Mouse (Mus musculus) kidney, adult 2 months (tissue): ENCODE measurements at regions not wholly inside any gene's neighbourhood (a gene's known extent, or its start where the extent isn't known, plus 50 kb on each side); places are given as distances from the start of the nearest gene placed in this dataset.

Experiments
- DNase-seq: peaks from one replicate; pipeline ENCODE4 v3.0.0; 2021
- H3K27ac ChIP-seq: fragments of 200-500 bp; 2 replicates; pipeline ENCODE4 v1.5.1; 2012; ENCODE audit warnings: low read depth, low read length, control low read depth, inconsistent platforms; ENCODE audit not compliant: insufficient read depth
- H3K27me3 ChIP-seq: fragments of 200-500 bp; replicated peaks from 2 replicates; pipeline ENCODE4 v1.6.1; 2012; ENCODE audit warnings: mild to moderate bottlenecking, moderate library complexity, low read length, inconsistent platforms; ENCODE audit not compliant: control insufficient read depth, insufficient read depth
- H3K36me3 ChIP-seq: fragments of 200-500 bp; 2 replicates; pipeline ENCODE4 v1.6.1; 2012; ENCODE audit warnings: mild to moderate bottlenecking, moderate library complexity, low read length, inconsistent platforms; ENCODE audit not compliant: control insufficient read depth, insufficient read depth
- H3K4me1 ChIP-seq: fragments of 200-500 bp; 2 replicates; pipeline ENCODE4 v1.6.1; 2011; ENCODE audit warnings: low read length; ENCODE audit not compliant: control insufficient read depth, insufficient read depth
- H3K4me3 ChIP-seq: fragments of 200-500 bp; 2 replicates; pipeline ENCODE4 v1.5.1; 2011; ENCODE audit warnings: mild to moderate bottlenecking, low read depth, low read length, control low read depth; ENCODE audit not compliant: insufficient read depth
- CTCF ChIP-seq: fragments of 200-500 bp; conservative IDR thresholded peaks from 2 replicates; pipeline ENCODE4 v1.5.1; 2011; ENCODE audit warnings: low read depth, mild to moderate bottlenecking, control low read depth, low read length, moderate library complexity, mixed read lengths; ENCODE audit not compliant: insufficient read depth, insufficient read length
- POLR2A ChIP-seq: fragments of 200-500 bp; IDR thresholded peaks from one replicate; pipeline ENCODE4 v1.6.1; 2011; ENCODE audit warnings: low read depth, low read length, control low read depth
- WGBS: fragments of 180-500 bp; shearing (Covaris S2); methylation state at CpG from one replicate; pipeline ENCODE4 v1.1.7; 2018; 5-methylcytosine and 5-hydroxymethylcytosine counted together

DNA sequence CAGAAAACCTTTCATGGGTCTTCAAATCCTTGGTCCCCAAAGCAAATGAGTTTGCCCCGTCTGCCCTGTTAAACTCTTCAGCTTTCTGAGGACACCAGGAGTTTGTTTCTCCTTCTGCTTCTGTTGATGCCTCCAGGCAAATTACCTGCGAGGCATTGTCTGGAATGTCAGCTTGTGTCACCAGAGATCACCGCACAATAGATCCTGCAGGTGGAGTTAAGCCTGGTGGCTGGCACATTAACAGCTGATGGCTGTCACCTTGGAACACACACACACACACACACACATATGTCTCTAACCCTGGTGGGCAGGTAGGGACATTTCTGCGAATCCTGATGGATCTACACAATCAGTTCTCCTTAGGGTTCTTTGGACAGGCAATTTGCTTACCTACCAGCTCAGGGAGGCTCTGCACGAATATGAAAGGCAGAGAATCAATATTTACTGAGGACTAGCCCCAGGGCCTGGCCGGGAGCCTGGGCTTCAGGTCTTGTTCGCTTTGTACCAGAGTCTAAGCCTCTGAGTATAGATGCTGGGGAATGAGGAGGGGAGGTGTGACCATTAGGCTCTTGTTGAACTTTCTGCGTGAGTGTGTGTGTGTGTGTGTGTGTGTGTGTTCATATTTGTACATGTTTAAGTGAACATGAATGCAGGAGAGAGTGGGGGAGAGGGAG is 143.4 kb downstream of the Inhbb start:
- H3K27me3 ChIP-seq: no peaks in the 10 kb centered on the region
- WGBS: 89% methylated on average over 8 of the region's 8 CpGs
- no peaks in the 10 kb centered on the region for H3K4me1 ChIP-seq
- H3K27ac ChIP-seq: no peak overlapping the region
- H3K4me3 ChIP-seq: no peak overlapping the region
- DNase-seq: no peak
- H3K36me3 ChIP-seq: no peaks in the 10 kb centered on the region
- TF ChIP-seq POLR2A: no peak

GRCm38 (mm10) chr1:119277990-119278389 is 144.1 kb downstream of the Inhbb start:
- 75% methylated on average over 4 of the region's 4 CpGs for WGBS
- no peak for DNase-seq
- H3K36me3 ChIP-seq: no peaks in the 10 kb centered on the region
- H3K27ac ChIP-seq: no peak overlapping the region
- H3K4me1 ChIP-seq: no peaks in the 10 kb centered on the region
- no peak overlapping the region for H3K4me3 ChIP-seq
- TF ChIP-seq CTCF (no peak), POLR2A (no peak)
- no peaks in the 10 kb centered on the region for H3K27me3 ChIP-seq

DNA sequence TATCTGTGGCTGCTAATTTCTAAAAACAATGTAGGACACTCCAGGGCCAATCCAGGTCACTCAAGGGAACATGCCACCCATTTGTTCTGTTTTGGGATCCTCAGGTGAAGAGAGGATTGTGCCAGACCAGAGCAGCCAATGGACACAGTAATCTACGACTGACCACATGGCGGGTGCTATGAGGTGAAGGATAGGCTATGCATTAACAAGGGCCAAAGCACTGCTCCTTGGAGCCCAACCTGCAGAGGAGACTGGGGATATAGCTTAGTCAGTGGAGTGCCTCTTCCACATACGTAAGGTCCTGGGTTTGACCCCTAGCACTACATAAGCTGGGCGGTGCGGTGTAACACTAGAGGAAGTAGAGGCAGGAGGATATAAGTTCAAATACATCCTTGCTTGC is 156.0 kb downstream of the Inhbb start:
- no peaks in the 10 kb centered on the region for H3K36me3 ChIP-seq
- 90% methylated on average over 5 of the region's 5 CpGs for WGBS
- no peak for TF ChIP-seq POLR2A
- no peak for TF ChIP-seq CTCF

DNA sequence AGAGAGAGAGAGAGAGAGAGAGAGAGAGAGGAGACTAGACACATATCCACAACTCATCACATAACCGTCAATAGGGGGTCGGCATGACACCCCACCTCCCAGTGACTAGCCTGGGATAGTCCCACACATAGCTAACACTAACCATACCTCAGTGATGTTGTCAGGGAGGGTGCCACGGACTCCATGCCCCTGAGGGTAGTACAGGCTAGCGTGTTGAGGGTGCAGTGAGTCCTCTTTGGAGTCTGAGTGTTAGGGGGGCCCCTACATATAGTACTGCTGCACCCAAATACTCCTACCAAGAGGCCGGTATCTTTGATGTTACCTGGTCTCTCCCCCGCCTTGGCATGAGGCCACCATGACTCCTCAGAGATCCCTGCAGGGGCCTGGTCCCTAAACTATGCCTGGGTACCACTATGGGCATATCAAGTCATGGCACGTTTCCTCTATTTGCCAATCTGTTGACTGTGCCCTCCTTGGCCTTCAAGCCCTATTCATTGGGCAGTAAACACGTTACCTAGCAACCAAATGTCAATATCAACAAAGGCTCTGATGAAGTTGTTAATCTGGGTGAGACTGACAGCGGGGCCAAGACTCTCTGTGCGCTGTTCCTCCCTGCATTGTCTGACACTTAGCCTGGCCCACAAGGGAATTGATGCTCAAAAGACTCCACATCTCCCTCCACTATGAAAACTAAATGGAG is 156.7 kb downstream of the Inhbb start:
- H3K4me3 ChIP-seq: no peak overlapping the region
- DNase-seq: no peak
- no peak for TF ChIP-seq CTCF
- no peak for TF ChIP-seq POLR2A
- no peaks in the 10 kb centered on the region for H3K27me3 ChIP-seq
- WGBS: 87% methylated on average over 10 of the region's 10 CpGs
- H3K27ac ChIP-seq: no peak overlapping the region
- no peaks in the 10 kb centered on the region for H3K36me3 ChIP-seq
- H3K4me1 ChIP-seq: no peaks in the 10 kb centered on the region

More for the DNA sequence above, 156.0 kb downstream of the Inhbb start:
- H3K27me3 ChIP-seq: no peaks in the 10 kb centered on the region
- DNase-seq: no peak
- no peak overlapping the region for H3K27ac ChIP-seq
- no peaks in the 10 kb centered on the region for H3K4me1 ChIP-seq
- H3K4me3 ChIP-seq: no peak overlapping the region

DNA sequence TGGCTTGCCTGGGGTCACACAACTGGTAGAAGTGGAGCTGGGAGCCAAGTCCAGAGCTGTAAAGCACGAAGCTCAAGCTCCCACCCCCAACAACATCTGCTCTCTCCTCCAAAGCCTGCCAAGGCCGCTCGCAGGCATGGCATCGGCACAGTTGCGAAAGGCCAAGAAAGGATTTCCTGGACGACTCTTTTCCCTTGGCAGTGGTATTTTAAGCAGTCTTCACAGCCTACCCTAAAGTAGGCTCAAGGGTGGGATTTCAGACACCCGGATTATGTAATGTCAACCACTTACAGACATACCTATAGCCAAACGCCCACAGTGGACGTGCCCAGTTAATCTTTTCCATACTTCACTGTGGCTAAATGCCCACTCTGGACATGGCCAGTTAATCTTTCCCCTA is 162.6 kb downstream of the Inhbb start:
- H3K27ac ChIP-seq: no peak overlapping the region
- no peak for DNase-seq
- TF ChIP-seq POLR2A (no peak), CTCF (no peak)
- H3K27me3 ChIP-seq: no peaks in the 10 kb centered on the region
- H3K4me1 ChIP-seq: no peaks in the 10 kb centered on the region
- 82% methylated on average over 9 of the region's 9 CpGs for WGBS
- H3K36me3 ChIP-seq: no peaks in the 10 kb centered on the region
- no peak overlapping the region for H3K4me3 ChIP-seq

DNA sequence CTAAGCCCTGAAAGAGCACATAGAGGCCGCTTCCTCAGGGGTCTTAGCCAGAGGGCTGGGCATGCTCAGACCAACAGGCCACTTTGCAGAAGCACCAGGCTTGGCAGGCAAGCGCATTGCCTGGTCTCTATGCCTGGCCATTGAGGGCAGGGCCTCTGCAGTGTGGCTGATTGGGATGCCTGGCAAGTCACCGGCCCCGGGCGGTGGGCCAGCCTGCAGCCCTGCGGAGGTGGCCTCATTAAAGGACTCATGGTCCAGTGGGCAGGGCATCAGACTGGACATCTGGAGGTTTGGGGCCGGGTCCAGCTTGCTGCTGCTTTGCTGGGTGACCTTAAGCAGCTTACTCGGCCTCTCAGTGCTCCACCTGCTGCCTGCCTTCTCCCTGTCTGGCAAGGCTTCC is 165.3 kb downstream of the Inhbb start:
- no peak overlapping the region for H3K4me3 ChIP-seq
- peak; percentile 56 for DNase-seq
- no peaks in the 10 kb centered on the region for H3K36me3 ChIP-seq
- TF ChIP-seq CTCF (no peak), POLR2A (no peak)
- H3K27me3 ChIP-seq: no peaks in the 10 kb centered on the region
- no peaks in the 10 kb centered on the region for H3K4me1 ChIP-seq
- WGBS: 56% methylated on average over 8 of the region's 8 CpGs
- no peak overlapping the region for H3K27ac ChIP-seq

- no peaks in the 10 kb centered on the region for H3K36me3 ChIP-seq
- WGBS: 62% methylated on average over 5 of the region's 5 CpGs
- no peak overlapping the region for H3K27ac ChIP-seq
- no peak for DNase-seq
- H3K27me3 ChIP-seq: no peaks in the 10 kb centered on the region
- no peak overlapping the region for H3K4me3 ChIP-seq
- TF ChIP-seq CTCF (peak; percentile 37; the same call in 1 of the 2 replicates), POLR2A (no peak)
- no peaks in the 10 kb centered on the region for H3K4me1 ChIP-seq
These were observed 166.0 kb downstream of the Inhbb start for GRCm38 (mm10) chr1:119256097-119256473.

DNA sequence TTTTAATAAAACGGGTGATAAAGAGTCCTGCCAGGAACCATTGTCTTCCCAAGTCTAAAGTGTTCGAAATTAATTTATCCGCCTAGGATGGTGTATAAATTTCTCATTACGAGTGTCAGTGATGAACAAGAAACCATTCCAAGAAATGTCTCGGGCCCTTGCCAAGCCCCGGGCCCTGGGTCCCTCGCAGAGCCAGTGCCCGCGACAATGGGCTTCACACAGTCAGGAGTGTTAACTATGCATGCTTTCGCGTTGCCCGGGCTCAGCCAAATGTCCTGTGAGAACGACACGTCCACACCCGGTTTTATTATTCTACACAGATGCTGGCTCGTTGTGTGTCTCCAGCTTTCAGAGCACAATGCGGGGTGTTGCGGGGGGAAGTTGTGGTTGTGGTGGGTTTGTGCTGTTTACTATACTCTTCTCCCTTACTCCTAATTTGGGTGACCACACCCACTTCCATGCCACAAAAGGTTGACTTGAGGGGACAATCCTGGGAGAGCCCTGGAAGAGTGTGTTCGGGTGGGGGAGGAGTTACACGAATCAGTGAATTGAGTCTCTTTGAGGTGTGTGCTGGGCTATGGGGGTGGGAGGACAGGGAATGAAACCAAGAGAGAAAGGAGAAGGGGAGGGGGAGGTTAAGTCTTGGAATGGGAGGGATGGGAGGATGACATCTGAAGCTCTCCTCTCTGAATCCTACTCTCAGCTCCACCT is 166.5 kb downstream of the Inhbb start:
- Histone ChIP-seq H3K27ac (no peak overlapping the region), H3K27me3 (no peaks in the 10 kb centered on the region), H3K4me3 (no peak overlapping the region), H3K4me1 (no peaks in the 10 kb centered on the region), H3K36me3 (no peaks in the 10 kb centered on the region)
- 81% methylated on average over 20 of the region's 20 CpGs for WGBS
- TF ChIP-seq CTCF (no peak), POLR2A (no peak)
- DNase-seq: no peak
